Mouse (Mus musculus) lung, adult 2 months (tissue): ENCODE data around the gene Atp11a.

ENCODE experiments used
- CTCF ChIP-seq: fragments of 200-500 bp; IDR thresholded peaks from 2 replicates; pipeline ENCODE4 v1.5.1; 2011; ENCODE audit warnings: mild to moderate bottlenecking, low read length, control low read depth; ENCODE audit not compliant: insufficient read depth
- POLR2A ChIP-seq: fragments of 200-500 bp; IDR thresholded peaks from 2 replicates; pipeline ENCODE4 v1.6.1; 2011; ENCODE audit warnings: low read depth, mild to moderate bottlenecking, control low read depth, low read length, borderline replicate concordance; ENCODE audit errors: extremely low read depth

DNA sequence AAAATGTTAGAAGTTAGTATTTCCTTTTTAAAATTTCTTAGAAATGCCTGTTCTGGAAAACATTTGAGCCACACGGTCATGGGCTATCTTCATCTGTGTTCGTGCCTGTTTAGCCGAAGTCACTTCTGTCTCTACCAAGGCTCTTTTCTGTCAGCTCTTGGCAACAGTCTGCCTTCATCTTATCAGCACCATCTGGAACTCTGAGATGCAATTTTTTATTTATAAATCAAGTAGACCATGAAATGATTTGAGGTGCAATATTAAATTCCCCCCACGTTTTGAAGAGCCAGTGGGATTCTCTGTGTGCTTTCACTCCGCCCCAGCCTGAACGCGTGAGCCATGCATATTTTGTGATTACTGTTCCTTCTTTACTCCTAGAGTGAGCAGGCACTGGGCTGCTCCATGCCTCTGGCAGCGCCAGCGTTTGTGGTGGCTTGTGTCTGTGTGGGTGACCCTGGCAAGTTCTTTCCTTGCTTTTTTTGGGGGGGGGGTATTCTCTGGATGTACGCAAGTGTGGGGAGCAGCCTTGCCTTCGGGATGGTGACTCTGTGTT, 132.3 kb downstream of the Atp11a start:
- no peak for TF ChIP-seq CTCF
- TF ChIP-seq POLR2A = no peak
